Mouse (Mus musculus): Measurements from ENCODE around the gene Uck2. TPM values are rescaled to one million over a fixed set of nuclear protein-coding genes. Genes with fewer than 3 reads are reported as not detected.

Gene Uck2
- polyA plus RNA-seq, 1 experiment = 107 TPM

GRCm38 (mm10) chr1:167231612-167232283, 53.4 kb downstream of the Uck2 start:
- Histone ChIP-seq H3K27me3 (ENCODE audit: control insufficient read depth, insufficient read depth, low read length) (no peaks in the 10 kb centered on the region), H3K4me1 (replicated peaks; ENCODE audit: control insufficient read depth, insufficient read depth, low read length) (peaks cover 4% of the 10 kb centered on the region), H3K4me3 (ENCODE audit: control insufficient read depth, insufficient read depth, low read length) (no peak overlapping the region), H3K36me3 (ENCODE audit: control insufficient read depth, insufficient read depth, low read length) (peaks cover 41% of the 10 kb centered on the region), H3K27ac (ENCODE audit: control insufficient read depth, insufficient read depth, low read length) (no peak overlapping the region)
- peak; percentile 62 for DNase-seq
- TF ChIP-seq POLR2A (IDR thresholded peaks at IDR 0.05; ENCODE audit: control insufficient read depth, extremely low read depth, insufficient read depth, low read length, poor library complexity) (no peak), CTCF (IDR thresholded peaks at IDR 0.05; ENCODE audit: borderline replicate concordance, control insufficient read depth, extremely low read depth, insufficient read depth, low read length, poor library complexity) (0 out of 2 replicates have a peak, but pooled peaks have one; percentile 33)
- 75% methylated on average over 17 of the region's 17 CpGs for WGBS

GRCm38 (mm10) chr1:167230930-167231611, 54.0 kb downstream of the Uck2 start:
- WGBS = 97% methylated on average over 17 of the region's 17 CpGs
- no peaks in the 10 kb centered on the region for H3K27me3 ChIP-seq (ENCODE audit: control insufficient read depth, insufficient read depth, low read length)
- peaks cover 42% of the 10 kb centered on the region for H3K36me3 ChIP-seq (ENCODE audit: control insufficient read depth, insufficient read depth, low read length)
- no peak for TF ChIP-seq CTCF (IDR thresholded peaks at IDR 0.05; ENCODE audit: borderline replicate concordance, control insufficient read depth, extremely low read depth, insufficient read depth, low read length, poor library complexity)
- no peak for TF ChIP-seq POLR2A (IDR thresholded peaks at IDR 0.05; ENCODE audit: control insufficient read depth, extremely low read depth, insufficient read depth, low read length, poor library complexity)
- no peak for DNase-seq
- peaks cover 4% of the 10 kb centered on the region; the same call in 1 of the 2 replicates for H3K4me1 ChIP-seq (replicated peaks; ENCODE audit: control insufficient read depth, insufficient read depth, low read length)
- no peak overlapping the region for H3K4me3 ChIP-seq (ENCODE audit: control insufficient read depth, insufficient read depth, low read length)
- no peak overlapping the region for H3K27ac ChIP-seq (ENCODE audit: control insufficient read depth, insufficient read depth, low read length)

- Histone ChIP-seq H3K4me1 (replicated peaks; ENCODE audit: control insufficient read depth, insufficient read depth, low read length) (peaks cover 2% of the 10 kb centered on the region; the same call in 1 of the 2 replicates), H3K36me3 (ENCODE audit: control insufficient read depth, insufficient read depth, low read length) (peaks cover 23% of the 10 kb centered on the region), H3K27me3 (ENCODE audit: control insufficient read depth, insufficient read depth, low read length) (no peaks in the 10 kb centered on the region), H3K4me3 (ENCODE audit: control insufficient read depth, insufficient read depth, low read length) (no peak overlapping the region), H3K27ac (ENCODE audit: control insufficient read depth, insufficient read depth, low read length) (no peak overlapping the region)
- no peak for TF ChIP-seq POLR2A (IDR thresholded peaks at IDR 0.05; ENCODE audit: control insufficient read depth, extremely low read depth, insufficient read depth, low read length, poor library complexity)
- TF ChIP-seq CTCF (IDR thresholded peaks at IDR 0.05; ENCODE audit: borderline replicate concordance, control insufficient read depth, extremely low read depth, insufficient read depth, low read length, poor library complexity) = no peak
- no peak for DNase-seq
- 81% methylated on average over 9 of the region's 9 CpGs for WGBS
These were observed 62.6 kb downstream of the Uck2 start for GRCm38 (mm10) chr1:167222382-167223010.

- H3K27me3 ChIP-seq (ENCODE audit: control insufficient read depth, insufficient read depth, low read length) = no peaks in the 10 kb centered on the region
- no peak for TF ChIP-seq POLR2A (IDR thresholded peaks at IDR 0.05; ENCODE audit: control insufficient read depth, extremely low read depth, insufficient read depth, low read length, poor library complexity)
- no peak for TF ChIP-seq CTCF (IDR thresholded peaks at IDR 0.05; ENCODE audit: borderline replicate concordance, control insufficient read depth, extremely low read depth, insufficient read depth, low read length, poor library complexity)
- no peak overlapping the region for H3K4me3 ChIP-seq (ENCODE audit: control insufficient read depth, insufficient read depth, low read length)
- H3K36me3 ChIP-seq (ENCODE audit: control insufficient read depth, insufficient read depth, low read length) = peaks cover 5% of the 10 kb centered on the region
- H3K27ac ChIP-seq (ENCODE audit: control insufficient read depth, insufficient read depth, low read length) = no peak overlapping the region
- WGBS = under 1% methylated on average over 5 of the region's 5 CpGs
- peaks cover 2% of the 10 kb centered on the region; the same call in 1 of the 2 replicates for H3K4me1 ChIP-seq (replicated peaks; ENCODE audit: control insufficient read depth, insufficient read depth, low read length)
- DNase-seq = peak; percentile 84
These were observed 64.6 kb downstream of the Uck2 start for GRCm38 (mm10) chr1:167220303-167221174.

- no peaks in the 10 kb centered on the region for H3K36me3 ChIP-seq (ENCODE audit: control insufficient read depth, insufficient read depth, low read length)
- no peak overlapping the region for H3K27ac ChIP-seq (ENCODE audit: control insufficient read depth, insufficient read depth, low read length)
- TF ChIP-seq CTCF (IDR thresholded peaks at IDR 0.05; ENCODE audit: borderline replicate concordance, control insufficient read depth, extremely low read depth, insufficient read depth, low read length, poor library complexity) = no peak
- TF ChIP-seq POLR2A (IDR thresholded peaks at IDR 0.05; ENCODE audit: control insufficient read depth, extremely low read depth, insufficient read depth, low read length, poor library complexity) = no peak
- DNase-seq = no peak
- H3K4me1 ChIP-seq (replicated peaks; ENCODE audit: control insufficient read depth, insufficient read depth, low read length) = no peaks in the 10 kb centered on the region
- 42% methylated on average over 3 of the region's 3 CpGs for WGBS
- no peak overlapping the region for H3K4me3 ChIP-seq (ENCODE audit: control insufficient read depth, insufficient read depth, low read length)
- H3K27me3 ChIP-seq (ENCODE audit: control insufficient read depth, insufficient read depth, low read length) = no peaks in the 10 kb centered on the region
These were observed 69.7 kb downstream of the Uck2 start for GRCm38 (mm10) chr1:167215460-167215859.

GRCm38 (mm10) chr1:167212710-167213109, 72.4 kb downstream of the Uck2 start:
- TF ChIP-seq CTCF (IDR thresholded peaks at IDR 0.05; ENCODE audit: borderline replicate concordance, control insufficient read depth, extremely low read depth, insufficient read depth, low read length, poor library complexity) (no peak), POLR2A (IDR thresholded peaks at IDR 0.05; ENCODE audit: control insufficient read depth, extremely low read depth, insufficient read depth, low read length, poor library complexity) (no peak)
- Histone ChIP-seq H3K4me3 (ENCODE audit: control insufficient read depth, insufficient read depth, low read length) (no peak overlapping the region), H3K4me1 (replicated peaks; ENCODE audit: control insufficient read depth, insufficient read depth, low read length) (no peaks in the 10 kb centered on the region), H3K36me3 (ENCODE audit: control insufficient read depth, insufficient read depth, low read length) (no peaks in the 10 kb centered on the region), H3K27me3 (ENCODE audit: control insufficient read depth, insufficient read depth, low read length) (no peaks in the 10 kb centered on the region), H3K27ac (ENCODE audit: control insufficient read depth, insufficient read depth, low read length) (no peak overlapping the region)
- 100% methylated on average over 1 of the region's 1 CpGs for WGBS
- DNase-seq = no peak
